Mouse (Mus musculus): ENCODE measurements around the gene Snd1.

- no peak for TF ChIP-seq CTCF (IDR thresholded peaks at IDR 0.05; ENCODE audit: borderline replicate concordance, insufficient read depth, low read length)
- no peak for TF ChIP-seq POLR2A (IDR thresholded peaks at IDR 0.05; ENCODE audit: low read depth, low read length)
These were observed 457.5 kb downstream of the Snd1 start for GRCm38 (mm10) chr6:28932328-28932937.

Measured in embryonic fibroblast, embryonic 13.5 days (primary cell).